Mouse (Mus musculus) midbrain, embryonic 11.5 days (tissue): ENCODE measurements around the gene Polr1e. TPM values are rescaled to one million over a fixed set of nuclear protein-coding genes. Genes with fewer than 3 reads are reported as not detected.
"Not testable (repeated sequence)": the region's sequence is repeated elsewhere in the genome, so short reads cannot be mapped to it uniquely, and the experiment has no call there.

Experiments
- ATAC-seq: fragments of 200-750 bp; cut with Nextera tagmentation; 2 replicates; pipeline ENCODE4 v1.8.0; 2017; ENCODE audit warnings: moderate TSS enrichment, moderate library complexity; ENCODE audit not compliant: low FRiP score
- DNase-seq: peaks from one replicate; pipeline ENCODE4 v3.0.0; 2015; ENCODE audit warnings: low spot score; ENCODE audit errors: missing footprints
- H3K27ac ChIP-seq: fragments of 300-500 bp; sonication (generic); 2 replicates; pipeline ENCODE4 v1.5.1; 2014; ENCODE audit warnings: low read depth, low read length
- H3K27me3 ChIP-seq: fragments of 300-500 bp; sonication (generic); 2 replicates; pipeline ENCODE4 v1.6.1; 2014; ENCODE audit warnings: mild to moderate bottlenecking, low read length, moderate library complexity, mixed read lengths; ENCODE audit not compliant: control insufficient read depth, insufficient read depth
- H3K36me3 ChIP-seq: fragments of 300-500 bp; sonication (generic); 2 replicates; pipeline ENCODE4 v1.6.1; 2014; ENCODE audit warnings: mild to moderate bottlenecking, low read length, moderate library complexity, mixed read lengths; ENCODE audit not compliant: control insufficient read depth, insufficient read depth
- H3K4me1 ChIP-seq: fragments of 300-500 bp; sonication (generic); 2 replicates; pipeline ENCODE4 v1.6.1; 2014; ENCODE audit warnings: low read length; ENCODE audit not compliant: control insufficient read depth, insufficient read depth
- H3K4me2 ChIP-seq: fragments of 300-500 bp; sonication (generic); 2 replicates; pipeline ENCODE4 v1.6.1; 2014; ENCODE audit warnings: mild to moderate bottlenecking, moderate library complexity
- H3K4me3 ChIP-seq: fragments of 300-500 bp; sonication (generic); 2 replicates; pipeline ENCODE4 v1.5.1; 2014; ENCODE audit warnings: low read depth, low read length
- H3K9ac ChIP-seq: fragments of 300-500 bp; sonication (generic); 2 replicates; pipeline ENCODE4 v1.6.1; 2014; ENCODE audit warnings: low read length
- H3K9me3 ChIP-seq: fragments of 300-500 bp; sonication (generic); 2 replicates; pipeline ENCODE4 v1.6.1; 2016; ENCODE audit warnings: low read length; ENCODE audit not compliant: control insufficient read depth
- WGBS: fragments of 180-500 bp; shearing (Covaris S2); extraction: QIAGEN DNeasy Blood & Tissue Kit; methylation state at CpG from one replicate; pipeline ENCODE4 v1.1.7; 2014; 5-methylcytosine and 5-hydroxymethylcytosine counted together
- polyA plus RNA-seq: library from polyadenylated mRNA; unstranded; fragments of >200 nt; fragmentation: Nextera tagmentation; extraction: Ambion mirVana; gene quantifications from 2 replicates; pipeline ENCODE4 v1.2.1, GENCODE M21; 2014

Gene Polr1e
- polyA plus RNA-seq, 1 experiment from 2014 or later: 51.6 TPM

DNA sequence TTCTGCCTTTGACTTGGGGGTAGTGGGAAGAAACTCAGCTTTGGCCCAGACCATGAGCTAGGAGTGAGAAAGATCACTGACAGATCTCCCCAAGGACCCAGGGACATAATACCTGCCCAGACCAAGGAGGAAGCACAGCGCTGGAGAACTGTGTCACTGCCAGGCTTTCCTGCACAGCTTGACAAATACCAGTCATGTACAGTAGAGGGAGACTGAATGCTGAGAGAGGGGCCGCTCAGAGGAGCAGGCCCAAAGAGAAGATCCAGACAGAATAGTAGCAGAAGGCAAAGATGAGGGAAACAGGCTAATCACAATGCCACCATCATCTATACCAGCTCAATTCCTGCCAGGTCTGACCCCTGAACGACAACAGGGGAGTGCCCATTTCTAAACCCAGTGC lies 36.5 kb downstream of the Polr1e start:
- Histone ChIP-seq H3K27ac (no peak overlapping the region), H3K27me3 (no peaks in the 10 kb centered on the region), H3K9ac (no peak overlapping the region), H3K36me3 (no peaks in the 10 kb centered on the region), H3K4me2 (no peak overlapping the region), H3K9me3 (no peaks in the 10 kb centered on the region), H3K4me1 (no peaks in the 10 kb centered on the region), H3K4me3 (no peak overlapping the region)
- ATAC-seq (no peak), DNase-seq (no peak)
- 57% methylated on average over 3 of the region's 3 CpGs for WGBS

DNA sequence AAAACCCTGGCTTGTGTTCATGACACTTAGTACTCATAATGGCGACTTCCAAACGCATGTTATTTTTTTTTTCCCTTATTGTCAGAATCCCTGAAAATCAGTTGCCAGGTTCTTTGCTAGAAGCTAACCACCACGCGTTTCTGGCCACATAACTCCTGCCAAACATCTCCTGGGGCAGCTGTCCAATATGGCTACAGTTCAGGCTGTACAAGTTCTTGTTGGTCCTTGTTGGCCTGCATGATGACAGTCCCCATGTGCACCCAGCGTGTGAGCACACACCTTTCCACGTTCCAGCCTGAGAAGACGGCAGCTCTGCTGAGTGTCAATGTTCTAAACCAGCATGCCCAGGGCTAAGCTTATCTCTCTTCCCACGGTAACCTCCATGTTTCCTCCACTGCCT lies 37.1 kb downstream of the Polr1e start:
- ATAC-seq (no peak), DNase-seq (no peak)
- H3K4me3 ChIP-seq: no peak overlapping the region
- H3K27me3 ChIP-seq: no peaks in the 10 kb centered on the region
- H3K27ac ChIP-seq: no peak overlapping the region
- H3K9me3 ChIP-seq: no peaks in the 10 kb centered on the region
- H3K4me1 ChIP-seq: no peaks in the 10 kb centered on the region
- no peaks in the 10 kb centered on the region for H3K36me3 ChIP-seq
- H3K4me2 ChIP-seq: no peak overlapping the region
- no peak overlapping the region for H3K9ac ChIP-seq
- 90% methylated on average over 8 of the region's 8 CpGs for WGBS

DNA sequence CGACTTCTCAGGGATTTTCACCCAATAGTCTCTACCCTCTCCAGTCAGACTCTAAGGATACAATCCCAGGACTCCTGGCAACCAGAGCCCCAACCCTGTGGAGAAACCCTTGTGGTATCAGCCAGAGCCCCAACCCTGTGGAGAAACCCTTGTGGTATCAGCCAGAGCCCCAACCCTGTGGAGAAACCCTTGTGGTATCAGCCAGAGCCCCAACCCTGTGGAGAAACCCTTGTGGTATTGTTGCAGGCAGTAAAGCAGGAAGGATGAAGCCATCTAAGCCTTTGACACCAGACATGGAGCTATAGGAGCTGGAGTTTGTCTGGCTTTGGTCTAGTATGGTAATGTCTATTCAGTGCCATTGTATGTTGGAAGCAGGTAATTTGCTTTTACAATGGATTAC lies 45.5 kb downstream of the Polr1e start:
- H3K36me3 ChIP-seq, H3K27ac ChIP-seq, H3K9me3 ChIP-seq, H3K4me2 ChIP-seq, DNase-seq, H3K27me3 ChIP-seq, H3K4me1 ChIP-seq, H3K4me3 ChIP-seq, ATAC-seq, H3K9ac ChIP-seq: not testable (repeated sequence)
- WGBS: 85% methylated on average over 1 of the region's 1 CpGs

GRCm38 (mm10) chr4:45064577-45064976 lies 46.2 kb downstream of the Polr1e start:
- no peak overlapping the region for H3K27ac ChIP-seq
- H3K36me3 ChIP-seq: no peaks in the 10 kb centered on the region; the same call in 1 of the 2 replicates
- no peaks in the 10 kb centered on the region for H3K4me1 ChIP-seq
- H3K9ac ChIP-seq: no peak overlapping the region
- no peak for ATAC-seq
- H3K4me2 ChIP-seq: no peak overlapping the region
- H3K9me3 ChIP-seq: no peaks in the 10 kb centered on the region
- H3K27me3 ChIP-seq: no peaks in the 10 kb centered on the region
- no peak overlapping the region for H3K4me3 ChIP-seq
- no peak for DNase-seq
- WGBS: 86% methylated on average over 2 of the region's 2 CpGs

GRCm38 (mm10) chr4:45066036-45066730 lies 47.8 kb downstream of the Polr1e start:
- Histone ChIP-seq H3K27me3 (no peaks in the 10 kb centered on the region), H3K36me3 (no peaks in the 10 kb centered on the region), H3K9me3 (no peaks in the 10 kb centered on the region), H3K4me1 (no peaks in the 10 kb centered on the region), H3K27ac (no peak overlapping the region), H3K4me2 (no peak overlapping the region), H3K9ac (no peak overlapping the region), H3K4me3 (no peak overlapping the region)
- WGBS: 49% methylated on average over 2 of the region's 2 CpGs
- ATAC-seq (no peak), DNase-seq (no peak)

- DNase-seq (no peak), ATAC-seq (no peak)
- Histone ChIP-seq H3K4me1 (no peaks in the 10 kb centered on the region; the same call in 1 of the 2 replicates), H3K9me3 (no peaks in the 10 kb centered on the region), H3K4me3 (no peak overlapping the region), H3K36me3 (no peaks in the 10 kb centered on the region), H3K27ac (no peak overlapping the region), H3K4me2 (no peak overlapping the region), H3K9ac (no peak overlapping the region), H3K27me3 (no peaks in the 10 kb centered on the region)
- WGBS: 85% methylated on average over 4 of the region's 4 CpGs
Observed at GRCm38 (mm10) chr4:45067742-45068141, 49.4 kb downstream of the Polr1e start.

GRCm38 (mm10) chr4:45072261-45072973 lies 54.0 kb downstream of the Polr1e start:
- ATAC-seq (no peak), DNase-seq (no peak)
- no peak overlapping the region for H3K4me2 ChIP-seq
- H3K9me3 ChIP-seq: no peaks in the 10 kb centered on the region
- H3K27me3 ChIP-seq: no peaks in the 10 kb centered on the region
- no peak overlapping the region for H3K4me3 ChIP-seq
- H3K4me1 ChIP-seq: no peaks in the 10 kb centered on the region; the same call in 1 of the 2 replicates
- no peak overlapping the region for H3K27ac ChIP-seq
- no peaks in the 10 kb centered on the region for H3K36me3 ChIP-seq
- 73% methylated on average over 15 of the region's 15 CpGs for WGBS
- no peak overlapping the region for H3K9ac ChIP-seq

DNA sequence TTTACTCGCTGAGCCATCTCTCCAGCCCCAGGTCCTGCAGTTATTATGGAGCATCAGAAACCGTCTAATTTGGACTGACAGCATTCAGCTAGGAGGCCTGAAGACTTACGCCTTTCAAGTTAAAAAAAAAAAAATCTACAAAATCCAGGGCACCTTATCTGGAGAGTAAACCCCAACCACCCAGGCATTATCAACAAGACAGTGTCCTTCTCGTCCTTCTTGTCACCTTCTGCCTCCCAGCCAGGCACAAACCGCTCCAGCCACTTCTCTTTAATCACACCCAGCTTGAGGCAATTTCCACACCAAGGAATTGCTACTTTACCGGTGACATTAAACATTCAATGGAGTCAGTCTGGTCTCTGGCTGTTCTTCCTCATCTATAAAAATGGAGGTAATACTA lies 55.2 kb downstream of the Polr1e start:
- no peak overlapping the region for H3K4me2 ChIP-seq
- H3K4me3 ChIP-seq: no peak overlapping the region
- no peaks in the 10 kb centered on the region; the same call in 1 of the 2 replicates for H3K4me1 ChIP-seq
- no peak for DNase-seq
- H3K27me3 ChIP-seq: no peaks in the 10 kb centered on the region
- no peak for ATAC-seq
- no peak overlapping the region for H3K9ac ChIP-seq
- no peak overlapping the region for H3K27ac ChIP-seq
- no peaks in the 10 kb centered on the region for H3K36me3 ChIP-seq
- WGBS: 88% methylated on average over 6 of the region's 6 CpGs
- no peaks in the 10 kb centered on the region for H3K9me3 ChIP-seq

DNA sequence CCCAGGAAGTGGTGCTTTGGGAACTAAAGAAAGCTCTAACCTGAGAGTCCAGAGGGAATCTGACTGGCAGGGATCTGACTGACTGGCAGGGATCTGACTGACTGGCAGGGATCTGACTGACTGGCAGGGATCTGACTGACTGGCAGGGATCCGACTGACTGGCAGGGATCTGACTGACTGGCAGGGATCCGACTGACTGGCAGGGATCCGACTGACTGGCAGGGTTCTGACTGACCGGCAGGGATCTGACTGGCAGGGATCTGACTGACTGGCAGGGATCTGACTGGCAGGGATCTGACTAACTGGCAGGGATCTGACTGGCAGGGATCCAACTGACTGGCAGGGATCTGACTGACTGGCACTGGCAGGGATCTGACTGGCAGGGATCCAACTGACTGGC lies 62.7 kb downstream of the Polr1e start:
- 87% methylated on average over 4 of the region's 4 CpGs for WGBS
- not testable (repeated sequence) for ATAC-seq

More for the DNA sequence above, 62.7 kb downstream of the Polr1e start:
- not testable (repeated sequence) for H3K9ac ChIP-seq, DNase-seq, H3K4me3 ChIP-seq, H3K27ac ChIP-seq, H3K36me3 ChIP-seq, H3K9me3 ChIP-seq, H3K4me2 ChIP-seq, H3K4me1 ChIP-seq, H3K27me3 ChIP-seq
